Mouse (Mus musculus) small intestine, adult 10 weeks (tissue): ENCODE results near the gene Gm20388. TPM values are rescaled to one million over a fixed set of nuclear protein-coding genes. Genes with fewer than 3 reads are reported as not detected.

ENCODE experiments used
- polyA plus RNA-seq: library from polyadenylated mRNA; stranded (reverse); fragments of 350-450 nt; fragmentation: Illumina TruSeq; extraction: RNeasy Lipid Tissue Mini Kit (QIAGEN cat#74804); gene quantifications from one replicate; pipeline ENCODE4 v1.2.3, GENCODE M21; 2014; ENCODE audit warnings: low replicate concordance

Gm20388 gene
- polyA plus RNA-seq, 1 experiment from 2014 or later: 2.7 TPM

DNA sequence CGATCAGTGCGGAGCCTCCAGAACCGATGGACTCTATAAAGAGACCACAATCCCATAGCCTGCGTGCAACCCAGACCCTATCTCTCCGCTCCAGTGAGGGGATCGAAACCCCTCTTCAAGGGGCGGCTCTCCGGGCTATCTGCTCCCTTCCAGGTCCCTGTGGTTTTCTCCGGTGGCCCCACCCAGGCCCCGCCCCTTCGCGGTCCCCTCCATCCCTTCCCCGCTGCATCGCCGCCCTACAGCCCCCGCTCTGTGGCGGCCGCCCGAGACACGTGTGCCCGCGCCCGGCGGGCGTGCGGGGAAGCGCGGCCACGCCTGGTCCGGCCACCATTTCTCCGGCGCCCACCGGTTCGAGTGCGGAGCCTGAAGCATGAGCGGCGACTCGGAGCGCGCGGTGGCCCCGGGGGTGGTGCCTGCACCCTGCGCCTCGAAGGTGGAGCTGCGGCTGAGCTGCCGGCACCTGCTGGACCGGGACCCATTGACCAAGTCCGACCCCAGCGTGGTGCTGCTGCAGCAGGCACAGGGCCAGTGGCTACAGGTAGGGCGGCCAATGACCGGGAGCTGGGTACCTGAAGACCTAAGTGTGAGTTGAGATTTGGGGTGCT is 3206.6 kb downstream of the Gm20388 start, which contains the start of gene Cpne7:
Gene Cpne7, plus strand, starts transcription at position 248 of the 605 bp plus-strand sequence.

GRCm38 (mm10) chr8:123157888-123158465 is 3247.3 kb downstream of the Gm20388 start, which contains the start of gene Sult5a1:
Sult5a1 (minus strand) TSS chr8:123158315.

DNA sequence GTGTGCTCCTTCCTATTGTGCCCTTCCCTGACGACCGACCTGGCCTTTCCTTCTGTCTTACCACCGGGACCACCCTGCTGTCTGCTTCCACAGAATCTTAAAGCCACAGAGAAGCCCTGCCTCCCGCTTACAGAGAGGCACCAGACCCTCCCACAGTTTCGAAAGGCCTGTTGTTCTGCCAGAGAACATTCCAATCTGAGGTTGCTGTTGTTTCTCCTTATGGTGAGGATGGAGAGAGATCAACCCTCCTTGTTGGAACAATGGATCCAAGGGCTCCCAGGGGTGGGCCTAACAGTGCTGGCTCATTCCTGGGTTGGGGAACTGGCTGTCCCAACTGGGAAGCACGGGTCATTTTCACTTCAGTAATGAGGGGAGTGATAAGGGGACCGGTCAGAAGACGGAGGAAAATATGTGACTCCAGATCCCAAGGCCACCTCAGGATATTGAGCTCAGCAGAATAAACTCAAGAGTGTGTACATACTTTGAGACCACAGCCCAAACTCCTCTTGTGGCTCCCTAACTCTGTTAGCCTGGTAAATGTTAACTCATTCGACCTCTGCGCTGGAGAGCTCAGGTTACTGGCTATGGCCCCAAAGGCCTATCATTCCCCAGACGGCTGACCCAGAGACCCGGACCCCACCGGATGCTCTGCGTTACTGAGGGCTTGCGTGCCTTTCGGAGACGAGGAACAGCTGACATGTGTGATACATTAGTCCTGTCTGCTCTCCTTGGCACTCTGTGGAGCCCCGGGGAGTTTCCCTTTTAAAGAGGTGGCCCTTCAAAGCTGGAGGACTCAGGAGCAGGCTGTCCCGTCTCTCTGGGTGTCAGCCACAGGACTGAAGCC is 3275.1 kb downstream of the Gm20388 start, which contains the start of gene Dpep1:
Gene Dpep1, plus strand, starts transcription at position 677 of the 844 bp plus-strand sequence.

DNA sequence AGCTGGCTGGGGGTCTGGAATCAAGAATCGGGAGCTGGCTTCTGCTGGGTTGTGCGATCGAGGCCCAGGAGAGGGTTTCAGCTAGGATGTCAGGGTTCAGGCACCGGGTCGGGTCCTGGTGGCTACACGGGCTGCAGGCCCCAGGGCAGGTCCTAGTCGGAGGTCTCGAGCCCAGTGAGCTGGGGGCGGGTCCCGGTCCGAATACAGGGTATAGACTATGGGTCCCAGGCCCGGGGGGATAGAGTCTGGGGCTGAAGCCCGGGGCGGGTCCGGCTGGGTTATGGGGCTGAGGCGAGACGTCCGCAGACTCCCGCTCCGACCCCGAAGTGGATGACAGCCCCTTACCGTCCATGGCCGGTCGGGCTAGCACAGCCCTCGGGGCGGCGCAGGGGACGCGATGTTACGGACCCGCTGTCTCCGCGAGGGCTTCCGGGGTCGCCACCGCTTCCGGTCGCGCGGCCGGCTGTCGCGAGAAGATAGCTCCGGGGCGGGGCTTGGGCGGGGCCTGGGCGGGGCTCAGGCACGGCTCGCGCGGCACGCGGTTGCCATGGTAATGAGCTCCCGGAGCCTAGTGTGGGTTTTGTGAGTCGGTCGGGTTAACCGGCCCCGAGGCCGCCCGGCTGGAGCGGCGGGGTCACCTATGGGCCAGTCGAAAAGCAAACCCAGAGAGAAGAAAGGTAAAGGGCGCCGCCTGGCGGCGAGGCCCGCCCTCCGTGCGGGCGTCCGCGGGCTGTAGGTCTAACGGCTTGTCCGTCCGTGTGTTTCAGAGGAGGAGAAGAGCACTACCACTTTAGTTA is 3301.9 kb downstream of the Gm20388 start, which contains the start of the genes Chmp1a and Spata33:
Gene Chmp1a, minus strand, starts transcription at position 443 of the 797 bp plus-strand sequence.
Gene Spata33, plus strand, starts transcription at position 512 of the 797 bp plus-strand sequence.

GRCm38 (mm10) chr8:123224278-123225266 is 3313.9 kb downstream of the Gm20388 start, which contains the start of gene Cdk10:
Cdk10 (plus strand) TSS chr8:123224842.

DNA sequence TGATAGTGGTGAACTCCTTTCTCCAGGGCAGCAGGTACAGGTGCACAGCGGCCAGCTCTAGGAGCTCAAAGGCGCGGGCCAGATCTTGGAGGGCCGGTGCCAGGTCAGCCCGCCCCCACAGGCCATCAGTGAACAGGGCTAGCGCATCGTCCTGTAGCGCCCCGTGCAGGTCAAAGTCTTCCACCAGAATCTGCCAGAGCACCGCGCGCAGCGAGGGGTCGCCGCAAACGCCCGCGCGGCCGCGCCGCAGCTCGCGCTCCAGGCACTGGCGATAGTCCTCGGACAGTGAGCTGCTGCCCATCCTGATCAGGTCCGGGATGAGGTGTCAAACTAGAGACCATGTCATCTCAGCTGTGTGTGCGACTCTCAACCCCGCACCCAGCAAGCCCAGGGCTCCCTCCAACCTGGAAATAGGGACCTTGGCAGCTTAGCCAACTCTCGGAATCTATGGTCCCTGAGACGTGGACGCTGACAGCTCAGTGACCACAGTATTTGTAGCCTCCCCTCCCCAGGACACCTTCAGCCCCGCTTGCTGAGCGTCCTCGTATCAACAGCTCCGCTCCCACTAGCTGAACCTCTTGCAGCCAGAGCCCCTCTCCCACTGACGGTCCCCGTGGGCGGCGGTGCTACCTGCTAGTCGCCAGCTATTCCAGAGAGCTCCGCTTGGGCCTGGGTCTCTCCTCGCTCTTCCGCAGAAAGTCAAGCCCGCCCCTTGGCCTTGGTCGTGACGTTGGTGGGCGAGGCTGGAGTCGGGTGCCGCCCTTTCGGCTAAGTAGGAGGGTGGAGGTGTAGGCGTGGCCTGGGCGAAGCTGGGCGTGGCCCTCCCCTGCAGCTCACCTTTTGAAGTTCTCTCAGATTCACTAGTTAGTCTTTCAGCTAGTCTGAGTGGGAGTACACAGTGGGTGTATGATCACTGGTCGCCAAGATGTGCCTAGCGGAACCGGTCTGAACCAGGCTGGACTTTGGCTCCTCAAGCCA is 3325.2 kb downstream of the Gm20388 start, which contains the start of gene Spata2l:
Gene Spata2l, minus strand, starts transcription at position 714 of the 978 bp plus-strand sequence.

DNA sequence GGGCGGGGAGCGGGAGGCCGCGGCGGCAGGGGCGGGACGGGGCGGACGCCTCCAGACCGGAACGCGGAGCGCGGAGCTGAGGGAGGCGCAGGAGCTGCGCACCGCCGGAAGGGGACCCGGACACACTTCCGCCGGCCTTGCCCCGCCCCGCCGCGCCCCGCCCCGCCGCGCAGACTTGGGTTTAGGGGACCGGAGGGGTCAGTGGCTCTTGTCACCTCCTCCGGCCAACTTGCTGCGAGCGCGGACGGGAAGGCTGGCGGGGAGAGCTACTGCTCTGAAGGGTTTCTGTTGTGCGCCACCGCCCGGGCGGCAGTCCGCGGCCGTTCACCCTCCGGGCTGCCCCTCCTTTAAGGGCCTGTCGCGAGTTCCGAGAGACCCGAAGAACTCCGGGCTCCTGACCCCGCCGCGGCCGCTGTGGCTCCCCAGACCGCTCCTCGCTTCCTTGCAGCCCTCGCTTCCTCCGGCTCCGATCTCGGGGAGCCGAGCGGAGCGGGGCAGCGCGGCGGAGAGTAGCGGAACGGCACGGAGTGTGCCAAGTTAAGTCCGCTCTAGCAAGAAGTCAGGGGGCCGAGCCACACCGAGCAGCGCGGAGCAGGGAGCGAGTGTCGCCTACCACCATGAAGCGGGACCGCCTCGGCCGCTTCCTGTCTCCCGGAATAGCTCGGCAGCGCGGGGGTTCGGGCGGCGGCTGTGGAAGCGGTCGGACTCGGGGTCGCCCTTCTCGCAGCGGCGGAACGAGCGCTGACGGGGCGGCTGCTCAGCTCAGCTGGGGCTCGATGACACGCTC is 3343.7 kb downstream of the Gm20388 start, which contains the start of the genes Zfp276 and Vps9d1:
Gene Zfp276, plus strand, starts transcription at position 97 of the 787 bp plus-strand sequence.
Gene Vps9d1, minus strand, starts transcription at position 250 of the 787 bp plus-strand sequence.

DNA sequence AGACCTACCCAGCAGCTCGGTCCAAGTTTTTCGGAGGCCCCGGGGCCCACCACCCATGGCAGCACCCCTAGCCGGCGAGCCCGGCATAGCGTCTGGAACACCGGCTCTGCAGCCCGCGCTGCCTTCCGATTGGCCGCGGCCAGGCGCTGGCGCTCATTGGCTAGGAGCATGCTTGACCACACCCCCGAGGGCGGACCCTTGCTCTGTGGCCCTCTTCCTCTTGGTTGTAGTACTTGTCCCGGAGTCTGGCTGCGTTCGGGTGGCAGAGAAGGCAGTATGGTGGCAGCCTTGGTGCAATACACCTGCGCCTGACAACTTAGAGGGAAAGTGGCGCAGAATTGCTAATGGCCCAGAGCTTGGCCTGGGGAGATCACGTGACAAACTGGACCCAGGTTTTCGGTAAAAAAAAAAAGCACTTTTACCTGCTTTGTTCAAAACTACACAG is 3407.8 kb downstream of the Gm20388 start, which contains the start of gene Fanca:
Gene Fanca, minus strand, starts transcription at position 110 of the 445 bp plus-strand sequence.

DNA sequence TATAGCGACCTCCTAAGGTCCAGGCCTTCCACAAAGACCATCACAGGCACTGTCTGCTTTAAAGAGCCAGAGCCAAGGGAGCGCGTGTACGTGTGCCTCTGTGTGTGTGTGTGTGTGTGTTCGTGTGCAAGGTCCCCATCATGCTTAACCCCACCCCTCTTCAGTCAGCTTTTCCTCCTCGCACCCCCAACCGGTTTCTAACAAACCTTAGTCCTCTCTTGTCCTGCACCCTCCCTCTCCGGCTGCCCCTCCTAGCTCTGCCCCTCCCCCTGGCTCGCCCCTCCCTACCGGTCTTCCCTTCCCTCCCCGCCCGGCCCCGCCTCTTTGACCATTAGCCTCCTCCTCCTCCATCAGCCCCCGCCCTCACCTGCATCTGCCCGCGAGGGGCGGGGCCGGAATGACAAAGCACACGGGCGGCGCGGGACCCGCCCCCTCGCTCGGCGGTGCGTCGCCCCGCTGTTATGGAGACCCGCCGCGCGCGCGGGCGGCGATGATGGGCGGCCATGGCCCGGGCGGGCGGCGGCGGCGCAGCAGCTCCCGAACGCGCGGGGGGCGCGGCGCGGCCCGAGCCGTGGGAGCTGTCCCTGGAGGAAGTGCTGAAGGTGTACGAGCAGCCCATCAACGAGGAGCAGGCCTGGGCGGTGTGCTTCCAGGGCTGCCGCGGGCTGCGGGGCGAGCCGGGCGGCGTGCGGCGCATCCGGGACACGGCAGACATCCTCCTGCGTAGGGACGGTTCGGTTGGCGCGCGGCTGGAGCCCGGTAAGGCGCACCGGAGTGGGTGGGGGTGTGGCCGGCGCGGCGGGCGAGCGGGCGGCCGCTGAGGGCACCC is 3421.8 kb downstream of the Gm20388 start, which contains the start of gene Spire2:
Gene Spire2, plus strand, starts transcription at position 452 of the 829 bp plus-strand sequence.

DNA sequence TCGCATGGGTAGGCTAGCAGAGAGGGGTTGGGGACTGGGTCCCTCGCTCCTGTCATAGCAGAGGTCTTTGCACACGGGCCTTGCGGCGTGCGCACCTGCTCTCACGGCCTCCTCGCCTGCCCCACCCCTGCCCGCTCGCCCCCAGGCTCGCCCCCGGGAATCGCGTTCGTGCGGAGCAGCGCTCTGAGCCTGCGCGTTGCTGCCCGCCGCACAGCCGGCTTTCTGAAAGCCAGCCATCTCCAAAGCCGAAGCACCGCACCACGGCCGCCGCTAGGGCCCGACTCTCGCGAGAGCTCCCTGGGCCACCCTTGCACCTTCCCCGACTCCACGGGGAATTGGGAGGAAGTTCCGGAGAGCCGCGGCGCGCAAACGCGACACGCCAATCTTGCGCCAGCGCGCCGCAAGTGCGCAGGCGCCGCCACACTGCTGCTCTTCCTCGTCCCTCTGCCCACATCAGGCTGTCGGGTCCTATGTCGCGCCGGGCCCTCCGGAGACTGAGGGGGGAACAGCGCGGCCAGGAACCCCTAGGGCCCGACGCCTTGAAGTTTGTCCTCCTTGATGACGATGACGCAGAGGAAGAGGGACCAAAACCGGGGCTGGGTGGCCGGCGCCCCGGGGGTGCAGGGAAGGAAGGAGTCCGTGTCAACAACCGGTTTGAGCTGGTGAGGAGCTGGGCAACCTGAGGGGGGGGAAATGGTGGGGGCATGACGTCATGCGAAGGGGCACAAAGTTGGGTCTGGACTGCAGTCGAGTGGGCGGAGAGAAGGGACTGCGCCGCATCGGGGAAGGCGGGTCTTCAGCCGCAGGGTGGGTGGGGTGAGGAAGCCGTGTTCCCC is 3463.0 kb downstream of the Gm20388 start, which contains the start of gene Tcf25:
Gene Tcf25, plus strand, starts transcription at position 351 of the 836 bp plus-strand sequence.

GRCm38 (mm10) chr8:123406786-123407185 is 3496.1 kb downstream of the Gm20388 start, which contains the start of gene Mc1r:
Mc1r (plus strand) TSS chr8:123407107.

GRCm38 (mm10) chr8:123411246-123411645 is 3500.6 kb downstream of the Gm20388 start, which contains the start of gene Tubb3:
Tubb3 (plus strand) TSS chr8:123411424.

DNA sequence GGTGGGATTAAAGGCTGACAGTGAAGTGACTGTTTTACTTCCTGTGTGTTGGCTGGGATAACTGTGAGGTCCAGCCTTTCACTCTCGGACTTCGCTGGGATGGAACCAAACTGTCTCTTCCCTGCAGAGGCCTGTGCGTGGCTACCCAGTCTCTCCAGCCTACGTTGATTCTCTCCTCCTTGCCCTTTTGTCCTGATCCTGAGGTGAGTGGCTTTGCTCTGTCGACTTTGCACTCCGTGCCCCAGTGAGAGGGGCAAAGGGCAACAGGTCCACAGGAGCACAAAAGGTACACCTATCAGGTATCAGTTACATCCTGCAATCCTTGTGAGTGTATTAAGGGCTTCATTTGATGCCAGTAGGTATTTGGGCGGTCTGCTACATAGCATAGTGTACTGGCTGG is 3512.8 kb downstream of the Gm20388 start, which contains the start of gene Def8:
Gene Def8, plus strand, starts transcription at position 87 of the 400 bp plus-strand sequence.

GRCm38 (mm10) chr8:123477737-123478258 is 3567.2 kb downstream of the Gm20388 start, which contains the start of gene Afg3l1:
Afg3l1 (plus strand) TSS chr8:123477903.

GRCm38 (mm10) chr8:123514781-123515539 is 3604.3 kb downstream of the Gm20388 start, which contains the start of gene Dbndd1:
Dbndd1 (minus strand) TSS chr8:123515463.

